Mouse (Mus musculus): ENCODE measurements around the gene Coq6. TPM values are rescaled to one million over a fixed set of nuclear protein-coding genes. Genes with fewer than 3 reads are reported as not detected.
A peak's percentile ranks its signal among the peaks of the same experiment; 100 is the strongest.
"Not testable (repeated sequence)": the region's sequence is repeated elsewhere in the genome, so short reads cannot be mapped to it uniquely, and the experiment has no call there.

Coq6 gene
- 10 to 100 TPM; 89.2 to 93.1 TPM for total RNA-seq (2021)

DNA sequence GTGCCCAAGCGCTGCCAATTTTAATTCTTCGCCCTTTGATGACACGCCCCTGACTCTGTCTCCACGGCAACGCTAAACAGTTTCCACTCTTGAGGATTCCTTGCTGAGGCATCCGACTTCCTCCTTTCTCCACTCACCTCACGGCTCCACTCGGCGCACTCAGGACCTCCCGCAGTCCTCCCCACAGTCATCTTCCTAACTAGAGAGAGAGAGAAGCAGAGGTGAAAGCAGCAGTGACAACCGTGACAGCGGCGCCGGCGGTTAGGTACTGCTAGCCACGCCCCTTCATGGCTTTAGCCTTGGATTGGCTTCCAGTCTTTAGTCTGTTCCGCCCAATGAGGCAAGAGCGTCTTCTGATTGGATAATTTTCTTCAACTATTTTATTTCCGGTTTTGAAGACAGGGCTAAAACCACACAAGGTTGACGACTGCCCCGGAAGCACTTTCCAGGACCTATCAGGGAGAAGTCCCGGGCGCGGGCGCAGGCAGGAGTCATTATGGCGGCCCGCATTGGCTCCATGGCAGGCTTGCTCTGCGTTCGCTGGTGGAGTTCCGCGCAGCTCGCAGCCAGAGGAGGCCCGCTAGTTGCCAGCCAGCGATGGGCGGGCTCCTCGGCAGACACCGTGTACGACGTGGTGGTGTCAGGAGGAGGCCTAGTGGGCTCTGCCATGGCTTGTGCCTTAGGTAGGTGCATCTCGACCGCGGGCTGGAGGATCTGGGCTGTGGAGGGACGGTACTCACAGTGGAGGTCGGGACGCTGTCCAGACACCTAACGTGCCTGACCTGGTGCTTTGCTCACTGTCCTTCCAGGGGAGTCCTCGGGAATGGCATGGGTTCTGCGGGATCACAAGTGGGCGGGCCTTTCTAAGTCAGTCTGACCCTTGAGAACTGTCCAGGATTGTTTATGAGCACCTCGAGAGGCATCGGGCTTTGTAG, at the start of gene Coq6, which contains the start of gene Fam161b:
Gene Coq6, plus strand, starts transcription at position 103 of the 935 bp plus-strand sequence.
Gene Fam161b, minus strand, starts transcription at position 279 of the 935 bp plus-strand sequence.
- intact Hi-C loops (cut with DNase I) = loop anchor here (2.0 to 5.0 kb wide), 2 partner anchors 47 to 90 kb away; partner anchors contain the start of genes Aldh6a1, Bbof1, Entpd5 and Lin52

DNA sequence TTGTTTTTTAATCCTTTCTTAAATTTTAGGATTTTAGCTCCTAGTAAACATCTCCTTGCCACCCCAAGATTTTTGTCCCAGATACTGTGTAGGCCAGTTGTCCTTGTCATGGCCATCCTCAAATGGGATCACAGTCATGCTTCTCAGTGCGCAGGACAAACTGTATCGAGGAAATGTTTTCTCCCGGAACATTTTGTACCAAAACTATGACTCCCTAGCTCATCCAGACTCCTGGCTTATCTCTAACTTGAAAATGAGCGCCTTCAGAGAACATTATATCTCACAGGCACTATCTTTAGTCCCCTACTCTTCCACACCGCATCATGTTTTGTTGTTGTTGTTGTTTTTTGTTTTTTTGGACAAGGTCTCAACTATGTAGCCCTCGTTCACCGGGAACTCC, 45.5 kb upstream of the Coq6 start:
- no peak for DNase-seq
- intact Hi-C loops (cut with DNase I) = no loop called here

More for the DNA sequence above, at the start of gene Coq6, which contains the start of gene Fam161b:
- DNase-seq = peak; percentile 96 to 97

DNA sequence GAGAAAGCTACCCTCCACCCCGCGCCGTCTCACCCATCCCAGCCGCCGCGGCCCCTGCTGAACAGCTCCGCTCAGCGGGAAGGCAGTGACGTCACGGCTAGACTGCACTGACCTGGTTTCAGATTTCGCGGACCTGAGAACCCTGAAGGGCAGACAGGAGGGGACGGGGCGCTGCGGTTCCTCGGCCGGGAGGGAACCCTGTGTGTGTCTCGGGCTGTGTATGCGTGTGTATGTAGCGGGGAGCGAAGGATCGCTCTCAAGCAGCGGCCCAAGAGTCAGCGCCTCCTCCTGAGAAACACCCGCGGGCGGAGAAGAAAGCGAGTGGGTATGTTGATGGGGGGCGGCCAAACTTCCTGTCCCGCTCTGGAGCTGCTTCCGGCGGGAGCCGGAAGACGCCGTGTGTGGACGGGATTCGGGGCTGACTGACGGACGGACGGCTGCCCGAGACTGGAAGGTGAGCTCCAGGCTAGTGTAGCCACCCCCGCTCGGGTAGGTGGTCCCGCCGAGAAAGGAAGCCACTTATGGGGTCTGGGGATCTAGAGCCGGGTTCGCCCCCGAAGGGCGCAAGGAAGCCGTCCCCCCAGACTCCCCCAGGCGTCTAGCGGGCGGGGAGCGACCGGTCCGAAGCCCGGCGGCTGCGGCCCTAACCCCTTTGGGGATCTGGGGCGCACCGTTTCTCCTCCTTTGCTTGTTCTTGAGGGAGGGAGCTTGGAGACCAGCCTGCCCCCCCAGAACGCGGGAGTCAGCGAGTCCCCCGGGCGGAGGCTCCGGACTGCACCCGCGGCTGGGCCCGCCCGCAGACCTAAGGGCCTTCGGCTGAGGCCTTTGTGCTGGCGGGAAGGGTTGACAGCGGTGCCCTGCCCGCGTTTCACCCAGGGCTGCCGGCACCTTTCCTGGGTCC, 44.5 kb upstream of the Coq6 start, which contains the start of gene Zfp410:
Gene Zfp410, plus strand, starts transcription at position 132 of the 901 bp plus-strand sequence.
- intact Hi-C loops (cut with DNase I) = no loop called here
- DNase-seq = peak; percentile 91 to 93

DNA sequence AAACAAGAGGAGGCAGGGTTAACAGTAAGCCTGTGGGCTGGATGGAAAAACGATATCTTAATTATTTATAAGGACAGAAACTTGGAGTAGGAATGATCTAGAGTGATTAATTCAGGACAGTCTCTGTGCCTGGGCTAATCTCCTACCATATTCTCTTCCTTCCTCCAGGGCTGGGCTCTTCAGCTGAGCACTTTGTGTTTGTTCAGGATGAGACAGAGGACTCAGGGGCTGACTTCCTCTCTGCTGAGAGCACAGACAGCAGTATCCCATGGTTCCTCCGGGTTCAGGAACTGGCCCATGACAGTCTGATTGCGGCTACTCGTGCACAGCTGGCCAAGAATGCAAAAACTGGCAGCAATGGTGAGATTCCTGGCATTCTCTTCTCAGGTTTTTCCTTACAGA, 34.3 kb upstream of the Coq6 start:
- intact Hi-C loops (cut with DNase I) = no loop called here

DNA sequence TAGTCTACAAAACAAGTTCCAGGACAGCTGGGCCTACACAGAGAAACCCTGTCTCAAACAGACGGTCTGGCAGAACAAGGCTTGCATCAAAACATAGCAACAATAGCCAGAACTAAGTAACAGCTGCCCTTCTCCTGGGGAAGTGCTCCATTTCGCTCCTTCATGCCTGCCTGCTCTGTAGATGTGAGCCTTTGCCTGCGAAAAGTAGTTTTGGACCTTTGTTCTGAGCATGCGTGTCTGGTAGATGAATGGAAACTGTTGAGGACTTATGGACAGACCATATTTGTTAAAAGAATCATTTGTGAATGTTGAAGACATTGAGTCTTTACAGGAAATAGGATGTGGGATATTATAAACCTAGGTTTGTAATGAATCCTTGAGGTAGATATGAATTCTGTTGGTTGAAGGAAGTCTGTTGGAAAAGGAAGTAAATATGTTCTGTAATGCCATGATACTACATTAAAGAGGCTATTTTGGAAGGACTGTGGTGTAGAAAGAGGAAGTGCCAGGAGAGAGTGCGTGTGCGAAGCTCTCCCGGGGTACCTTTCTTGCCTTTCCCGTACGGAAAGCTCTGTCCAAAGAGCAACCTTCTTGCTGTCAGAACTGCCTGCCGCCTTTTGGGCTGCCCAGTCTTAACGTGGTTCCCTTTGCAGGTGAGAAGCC, 24.4 kb upstream of the Coq6 start:
- intact Hi-C loops (cut with DNase I) = no loop called here
- DNase-seq = no peak

More for the DNA sequence above, 34.3 kb upstream of the Coq6 start:
- DNase-seq = peak; percentile 79 to 80

DNA sequence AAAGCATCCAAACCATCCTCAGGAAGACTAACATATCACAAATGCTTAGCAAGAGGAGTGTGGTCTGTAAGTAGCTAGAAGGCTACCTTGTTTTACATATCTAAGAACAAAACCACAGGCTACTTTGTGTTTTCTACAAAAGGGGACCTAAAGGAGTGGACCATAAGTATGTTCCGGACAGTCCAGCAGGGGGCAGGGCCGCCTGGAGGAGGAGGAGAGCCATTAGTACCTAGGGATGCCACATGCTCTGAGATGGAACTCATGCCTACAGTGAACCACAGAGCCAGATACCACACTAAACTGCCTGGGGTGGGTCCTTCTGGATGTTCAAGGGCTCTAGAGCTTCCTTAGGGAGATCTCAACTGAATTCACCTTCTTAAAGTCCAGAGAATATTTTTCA, 14.3 kb upstream of the Coq6 start:
- peak; percentile 33 to 54 for DNase-seq
- intact Hi-C loops (cut with DNase I) = no loop called here

DNA sequence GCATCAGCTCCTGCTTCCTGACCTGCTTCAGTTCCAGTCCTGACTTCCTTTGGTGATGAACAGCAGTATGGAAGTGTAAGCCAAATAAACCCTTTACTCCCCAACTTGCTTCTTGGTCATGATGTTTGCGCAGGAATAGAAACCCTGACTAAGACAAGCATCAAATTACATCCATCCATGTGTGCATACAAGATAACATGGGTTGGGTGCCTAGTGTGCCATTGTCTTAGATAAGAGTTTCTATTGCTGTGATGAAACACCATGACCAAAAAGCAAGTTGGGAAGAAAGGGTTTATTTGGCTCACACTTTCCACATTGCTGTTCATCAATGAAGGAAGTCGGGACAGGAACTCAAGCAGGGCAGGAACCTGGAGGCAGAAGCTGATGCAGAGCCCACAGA, 2.8 kb upstream of the Coq6 start:
- intact Hi-C loops (cut with DNase I); DNase-seq: not testable (repeated sequence)

DNA sequence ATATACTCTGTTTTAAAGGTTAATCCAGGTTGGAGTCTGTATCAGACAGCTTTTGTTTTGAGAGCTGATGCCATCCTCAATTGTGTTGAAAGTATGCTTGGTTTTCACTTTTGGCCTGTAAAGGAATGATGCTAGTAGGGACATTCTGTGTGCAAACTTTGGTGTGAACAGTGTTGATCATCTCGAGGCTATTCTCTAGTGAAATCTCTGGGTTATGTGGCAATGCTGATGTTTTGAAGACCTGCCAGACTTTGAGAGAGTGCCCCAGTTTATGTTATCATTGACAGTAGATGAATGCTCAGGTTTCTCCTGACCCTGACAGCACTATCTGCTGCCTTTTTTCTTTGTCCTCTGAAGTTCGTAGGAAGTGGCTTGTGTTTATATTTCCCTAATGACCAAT, 1.4 kb downstream of the Coq6 start:
- intact Hi-C loops (cut with DNase I) = loop anchor here (5.0 kb wide), 1 partner anchor 89 kb away; the partner anchor contains the start of genes Aldh6a1 and Lin52
- DNase-seq = no peak

DNA sequence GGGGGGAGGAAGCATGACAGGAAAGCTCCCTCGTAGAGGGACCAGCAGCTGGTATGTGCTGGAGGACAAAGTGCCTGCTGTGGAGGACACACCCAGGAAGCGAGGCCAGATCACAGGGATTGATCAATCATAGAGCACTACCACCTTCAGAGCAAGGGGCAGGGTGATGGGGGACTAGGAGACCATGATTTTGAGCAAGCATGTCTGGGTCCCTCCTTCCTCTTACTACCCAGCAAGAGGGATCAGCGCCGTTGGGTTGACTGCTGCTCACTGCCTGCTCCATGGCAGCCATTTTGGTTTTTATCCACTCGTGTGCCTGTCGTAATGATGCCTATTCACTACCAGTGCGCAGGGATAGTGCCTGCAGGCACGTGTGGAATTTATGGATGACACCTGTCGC, 2.8 kb downstream of the Coq6 start:
- intact Hi-C loops (cut with DNase I) = loop anchor here (5.0 kb wide), 1 partner anchor 88 kb away; the partner anchor contains the start of genes Aldh6a1 and Lin52
- no peak for DNase-seq

DNA sequence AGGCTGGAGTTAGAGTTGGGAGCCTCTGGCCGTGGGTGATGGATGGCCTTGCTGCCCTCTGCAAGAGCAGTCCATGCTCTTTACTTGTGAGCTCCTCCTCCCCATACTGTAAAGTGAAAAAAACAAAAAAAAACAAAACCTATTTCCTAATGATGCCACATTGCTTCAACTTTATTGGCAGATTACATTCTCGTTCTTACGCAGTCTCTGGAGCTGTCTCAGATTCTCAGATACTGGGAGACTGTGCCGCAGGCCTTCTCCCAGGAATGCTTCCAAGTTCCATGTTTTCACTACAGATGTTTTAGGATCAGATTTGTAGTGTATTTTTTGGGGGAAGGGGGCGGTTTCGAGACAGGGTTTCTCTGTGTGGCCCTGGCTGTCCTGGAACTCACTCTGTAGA, 3.7 kb downstream of the Coq6 start:
- intact Hi-C loops (cut with DNase I) = no loop called here
- DNase-seq = no peak

DNA sequence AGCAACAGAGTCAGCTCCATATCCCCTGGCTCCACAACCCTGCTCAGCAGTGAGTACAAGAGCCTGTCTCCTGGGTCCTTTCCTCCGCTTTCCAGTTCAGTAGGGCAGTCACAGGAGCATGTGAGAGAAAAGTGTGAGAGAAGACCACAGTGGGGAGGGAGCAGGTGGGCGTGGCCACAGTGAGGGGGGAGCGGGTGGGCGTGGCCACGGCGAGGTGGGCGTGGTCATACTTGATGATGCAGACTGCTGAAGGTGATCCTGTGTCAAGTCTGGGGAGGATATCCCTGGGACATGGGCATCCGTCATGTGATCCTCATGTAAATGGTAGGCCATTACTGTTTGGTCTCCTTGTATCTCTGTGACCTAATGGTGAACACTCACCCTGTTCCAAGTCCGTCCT, 5.5 kb downstream of the Coq6 start:
- intact Hi-C loops (cut with DNase I) = no loop called here

DNA sequence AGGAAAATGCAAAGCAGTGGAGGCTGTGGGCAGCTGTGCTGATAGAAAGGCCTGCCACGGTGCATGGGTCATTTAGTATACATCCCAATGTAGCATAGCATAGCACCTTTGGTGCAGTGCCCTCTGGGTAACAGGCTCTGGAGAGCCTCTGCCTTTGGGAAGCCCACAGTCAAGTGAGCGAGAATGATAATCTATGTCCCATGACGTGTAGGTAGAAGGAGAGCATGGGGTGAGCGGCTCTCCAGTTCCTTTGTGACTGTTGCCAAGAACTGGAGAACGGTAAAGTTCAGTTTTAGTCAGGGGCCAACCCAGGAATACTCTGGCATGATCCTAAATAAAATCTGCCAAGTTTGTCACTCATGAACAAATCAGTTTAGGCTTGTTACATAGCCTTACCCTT, 10.2 kb downstream of the Coq6 start:
- intact Hi-C loops (cut with DNase I) = no loop called here
- DNase-seq = no peak

More for the DNA sequence above, 5.5 kb downstream of the Coq6 start:
- DNase-seq = no peak

DNA sequence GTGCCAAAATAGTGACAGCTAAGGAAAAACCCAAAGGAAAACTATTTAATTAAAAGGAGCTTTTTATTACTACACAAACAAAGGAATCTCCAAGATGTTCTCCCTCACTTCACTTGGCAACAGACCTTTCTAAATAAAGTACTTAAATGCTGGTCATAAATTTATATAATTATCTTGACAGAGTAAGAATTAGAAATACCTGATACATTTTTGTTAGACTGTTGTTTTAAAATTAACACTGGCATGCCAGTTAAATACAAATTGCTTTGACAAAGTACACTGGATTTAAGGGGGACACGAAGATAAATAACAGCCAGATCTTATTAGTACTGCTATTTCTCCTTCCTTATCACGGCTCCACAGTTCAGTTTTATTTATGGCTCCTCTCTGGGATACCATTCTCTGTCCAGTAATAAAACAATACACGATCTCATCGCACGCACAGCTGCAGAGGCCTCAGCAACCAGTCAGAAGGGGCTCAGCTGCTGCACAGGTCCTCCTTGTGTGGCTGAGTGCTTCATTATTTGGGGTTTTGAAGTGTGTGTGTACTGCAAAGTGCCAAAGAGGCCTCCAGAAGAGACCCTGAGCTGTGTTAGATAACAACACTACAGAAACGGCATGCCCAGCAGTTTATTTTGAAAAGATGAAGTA, 12.5 kb downstream of the Coq6 start:
- DNase-seq = no peak
- intact Hi-C loops (cut with DNase I) = no loop called here

DNA sequence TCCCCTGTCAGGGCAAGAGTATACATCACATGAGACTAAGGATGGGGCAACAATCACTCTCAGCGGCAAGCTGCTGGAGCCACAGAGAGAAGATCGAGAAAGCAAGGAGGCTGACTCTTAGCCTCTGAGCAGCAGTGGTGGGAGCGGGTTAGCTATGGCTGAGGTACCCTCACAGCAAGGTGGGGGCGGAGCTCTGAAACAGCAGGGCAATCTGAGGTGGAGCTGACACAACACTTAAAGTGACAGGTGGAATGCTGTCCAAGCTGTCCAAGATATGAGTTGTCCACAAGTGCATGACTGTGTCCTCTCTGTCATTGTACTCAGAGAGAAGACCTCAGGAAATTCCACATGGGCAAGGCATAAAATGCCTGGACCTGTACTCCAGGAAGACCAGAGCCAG, 20.9 kb downstream of the Coq6 start:
- intact Hi-C loops (cut with DNase I) = no loop called here
- DNase-seq = peak; percentile 58 to 64

DNA sequence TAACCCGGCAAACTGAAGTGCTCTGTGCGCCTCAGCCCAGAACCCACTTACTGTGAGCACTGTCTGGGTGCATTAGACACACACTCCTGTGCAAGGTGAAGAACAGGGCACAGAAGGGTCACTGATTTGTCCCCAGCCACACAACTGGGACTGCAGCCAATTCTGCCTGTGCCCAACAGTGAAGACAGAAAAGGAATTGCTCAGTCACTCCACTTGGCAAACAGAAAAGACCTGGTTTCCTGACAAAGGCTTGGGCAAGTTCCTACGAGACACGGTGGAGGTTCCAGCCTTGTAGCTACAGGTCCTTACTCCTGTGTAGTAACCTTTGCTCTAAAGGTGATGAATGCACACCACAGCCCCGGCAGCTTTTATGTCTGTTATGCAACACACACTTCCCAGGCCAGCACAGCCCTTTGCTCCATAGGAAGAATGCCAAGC, 23.2 kb downstream of the Coq6 start:
- peak; percentile 80 to 86 for DNase-seq
- intact Hi-C loops (cut with DNase I) = no loop called here

DNA sequence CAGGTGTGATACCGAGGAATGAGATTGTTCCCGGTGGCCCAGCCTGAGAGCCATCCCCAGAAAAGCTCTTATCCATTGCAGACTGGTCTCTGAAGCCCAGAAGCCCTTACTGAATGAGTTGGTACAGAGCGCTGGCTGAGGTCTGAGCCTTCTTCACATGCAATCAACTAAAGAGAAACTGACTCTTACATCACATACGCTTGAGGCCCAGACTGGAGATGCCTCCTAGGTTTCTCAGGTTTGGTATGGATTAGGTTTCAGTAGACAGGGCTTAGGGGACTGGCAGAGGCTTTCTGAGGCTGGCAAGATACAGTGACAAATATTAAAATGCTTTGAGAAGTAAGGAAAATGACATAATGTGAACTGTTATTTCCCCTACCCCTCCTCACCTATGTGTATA, 24.0 kb downstream of the Coq6 start:
- no peak for DNase-seq
- intact Hi-C loops (cut with DNase I) = no loop called here

DNA sequence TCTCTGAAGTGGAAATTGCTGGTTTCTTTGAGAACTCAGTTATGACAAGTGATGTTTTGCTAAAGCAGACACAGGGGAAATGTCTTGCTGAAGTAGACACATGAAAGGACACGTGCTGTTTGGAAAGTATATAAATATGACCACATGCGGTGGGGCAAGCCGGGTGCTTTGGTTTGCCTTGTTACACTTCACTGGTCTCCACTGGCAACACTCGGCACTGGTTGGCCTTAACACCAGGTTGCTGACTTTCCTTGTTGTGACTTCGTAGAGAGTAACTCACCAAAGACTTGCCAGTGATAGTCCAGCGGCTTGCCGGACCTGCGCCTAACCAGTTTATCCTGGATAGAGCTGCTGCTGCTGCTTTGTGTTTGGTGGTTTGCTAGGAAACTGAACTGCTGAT, 26.6 kb downstream of the Coq6 start:
- intact Hi-C loops (cut with DNase I) = no loop called here
- DNase-seq = no peak

DNA sequence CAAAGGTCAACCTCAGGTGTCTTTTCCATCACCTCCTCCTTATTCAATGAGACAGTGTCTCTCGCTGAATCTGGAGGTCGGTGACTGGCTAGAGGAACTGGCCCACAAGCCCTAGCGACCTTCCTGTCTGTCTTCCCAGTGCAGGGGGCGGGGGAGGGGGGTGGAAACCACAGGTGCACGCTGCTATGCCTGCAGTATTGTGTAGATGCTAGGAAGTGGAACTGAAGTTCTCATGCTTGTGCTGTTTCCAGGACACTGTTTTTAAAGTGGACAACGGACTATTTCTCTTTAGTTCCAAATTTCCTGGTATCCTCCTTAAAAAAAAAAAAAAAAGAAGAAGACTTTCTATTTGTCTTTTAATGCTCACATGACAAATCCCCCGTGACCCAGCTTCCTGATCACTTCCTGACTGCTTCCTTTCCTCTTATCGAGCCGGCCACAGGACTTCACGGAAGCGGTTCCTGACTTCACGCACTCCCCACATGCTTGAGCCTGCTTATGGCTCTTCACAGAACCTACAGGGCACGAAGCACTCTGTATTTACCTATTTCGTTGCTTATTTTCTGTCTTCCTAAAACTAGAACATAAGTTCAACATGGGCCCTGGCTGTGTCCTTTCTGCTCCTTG, 27.4 kb downstream of the Coq6 start:
- no peak for DNase-seq
- intact Hi-C loops (cut with DNase I) = no loop called here

DNA sequence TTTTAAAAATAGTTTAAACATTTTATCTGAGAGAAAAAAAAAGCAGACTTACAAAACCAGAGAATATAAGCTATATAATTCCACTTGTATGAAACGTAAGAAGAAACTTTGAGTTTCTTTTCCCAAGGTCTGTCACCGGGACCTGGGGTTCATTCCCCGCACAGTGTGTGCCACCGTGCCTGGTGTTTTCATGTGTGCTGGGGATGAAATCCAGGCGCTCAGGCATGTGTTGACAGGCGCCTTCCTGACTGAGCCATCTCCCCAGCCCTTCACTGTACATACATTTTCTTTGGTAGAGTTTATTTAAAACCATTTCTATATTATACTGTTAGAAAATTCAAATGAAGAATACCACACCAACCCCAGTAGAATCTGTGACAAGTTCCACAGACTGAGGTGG, 28.9 kb downstream of the Coq6 start:
- DNase-seq = peak; percentile 55 to 66
- intact Hi-C loops (cut with DNase I) = no loop called here
